Mouse (Mus musculus) embryonic facial prominence, embryonic 15.5 days (tissue): ENCODE measurements around the gene 1520401A03Rik. TPM values are rescaled to one million over a fixed set of nuclear protein-coding genes. Genes with fewer than 3 reads are reported as not detected.

Experiments
- ATAC-seq: fragments of 200-750 bp; cut with Nextera tagmentation; 2 replicates; pipeline ENCODE4 v1.8.0; 2017; ENCODE audit warnings: low read depth, moderate TSS enrichment; ENCODE audit not compliant: insufficient number of reproducible peaks, low FRiP score, low TSS enrichment
- H3K27ac ChIP-seq: fragments of 300-500 bp; sonication (generic); replicated peaks from 2 replicates; pipeline ENCODE4 v1.5.1; 2015; ENCODE audit warnings: mild to moderate bottlenecking, inconsistent platforms
- H3K27me3 ChIP-seq: fragments of 300-500 bp; sonication (generic); 2 replicates; pipeline ENCODE4 v1.6.1; 2015; ENCODE audit warnings: inconsistent platforms
- H3K36me3 ChIP-seq: fragments of 300-500 bp; sonication (generic); 2 replicates; pipeline ENCODE4 v1.6.1; 2015; ENCODE audit warnings: mild to moderate bottlenecking, inconsistent platforms
- H3K4me1 ChIP-seq: fragments of 300-500 bp; sonication (generic); 2 replicates; pipeline ENCODE4 v1.6.1; 2015; ENCODE audit warnings: inconsistent platforms
- H3K4me2 ChIP-seq: fragments of 300-500 bp; sonication (generic); replicated peaks from 2 replicates; pipeline ENCODE4 v1.6.1; 2015; ENCODE audit warnings: mild to moderate bottlenecking, inconsistent platforms
- H3K4me3 ChIP-seq: fragments of 300-500 bp; sonication (generic); replicated peaks from 2 replicates; pipeline ENCODE4 v1.5.1; 2015; ENCODE audit warnings: mild to moderate bottlenecking, inconsistent platforms
- H3K9ac ChIP-seq: fragments of 300-500 bp; sonication (generic); 2 replicates; pipeline ENCODE4 v1.6.1; 2015; ENCODE audit warnings: inconsistent platforms
- H3K9me3 ChIP-seq: fragments of 300-500 bp; sonication (generic); replicated peaks from 2 replicates; pipeline ENCODE4 v1.6.1; 2016; ENCODE audit warnings: inconsistent platforms
- WGBS: fragments of 180-500 bp; shearing (Covaris S2); methylation state at CpG from one replicate; pipeline ENCODE4 v1.1.7; 2015; 5-methylcytosine and 5-hydroxymethylcytosine counted together
- polyA plus RNA-seq: library from polyadenylated mRNA; unstranded; fragments of >200 nt; fragmentation: Nextera tagmentation; extraction: Ambion mirVana; gene quantifications from 2 replicates; pipeline ENCODE4 v1.2.1, GENCODE M21; 2015

Gene 1520401A03Rik
- polyA plus RNA-seq, 1 experiment from 2014 or later = 1.1 TPM

DNA sequence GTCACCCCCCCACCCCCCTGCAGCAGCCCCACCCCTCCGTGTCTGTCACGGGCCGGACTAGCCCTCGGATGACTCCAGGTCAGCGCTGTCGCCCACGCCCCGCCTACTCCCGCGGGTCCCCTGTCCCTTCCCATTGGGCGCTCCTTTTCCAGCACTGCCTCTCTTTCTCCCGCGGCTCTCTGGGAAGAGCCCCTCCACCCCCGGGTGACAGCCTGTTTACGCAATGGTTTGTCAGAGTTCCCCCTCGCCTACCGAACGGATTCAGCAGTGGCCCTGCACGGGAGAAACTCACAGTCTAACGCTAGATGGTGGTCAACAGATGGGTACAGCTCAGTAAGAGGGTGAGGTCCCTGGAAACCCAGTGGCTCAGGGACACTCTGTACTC, 4.2 kb upstream of the 1520401A03Rik start:
- peak overlapping the region; percentile 71 for H3K27ac ChIP-seq
- peak overlapping the region; percentile 95 for H3K4me3 ChIP-seq
- H3K27me3 ChIP-seq = no peaks in the 10 kb centered on the region
- H3K4me1 ChIP-seq = peaks cover 13% of the 10 kb centered on the region; the same call in 1 of the 2 replicates
- H3K36me3 ChIP-seq = no peaks in the 10 kb centered on the region
- under 1% methylated on average over 20 of the region's 20 CpGs for WGBS
- no peaks in the 10 kb centered on the region for H3K9me3 ChIP-seq
- H3K4me2 ChIP-seq = peak overlapping the region; percentile 82
- ATAC-seq = peak; percentile 86
- peak overlapping the region; percentile 55 for H3K9ac ChIP-seq

DNA sequence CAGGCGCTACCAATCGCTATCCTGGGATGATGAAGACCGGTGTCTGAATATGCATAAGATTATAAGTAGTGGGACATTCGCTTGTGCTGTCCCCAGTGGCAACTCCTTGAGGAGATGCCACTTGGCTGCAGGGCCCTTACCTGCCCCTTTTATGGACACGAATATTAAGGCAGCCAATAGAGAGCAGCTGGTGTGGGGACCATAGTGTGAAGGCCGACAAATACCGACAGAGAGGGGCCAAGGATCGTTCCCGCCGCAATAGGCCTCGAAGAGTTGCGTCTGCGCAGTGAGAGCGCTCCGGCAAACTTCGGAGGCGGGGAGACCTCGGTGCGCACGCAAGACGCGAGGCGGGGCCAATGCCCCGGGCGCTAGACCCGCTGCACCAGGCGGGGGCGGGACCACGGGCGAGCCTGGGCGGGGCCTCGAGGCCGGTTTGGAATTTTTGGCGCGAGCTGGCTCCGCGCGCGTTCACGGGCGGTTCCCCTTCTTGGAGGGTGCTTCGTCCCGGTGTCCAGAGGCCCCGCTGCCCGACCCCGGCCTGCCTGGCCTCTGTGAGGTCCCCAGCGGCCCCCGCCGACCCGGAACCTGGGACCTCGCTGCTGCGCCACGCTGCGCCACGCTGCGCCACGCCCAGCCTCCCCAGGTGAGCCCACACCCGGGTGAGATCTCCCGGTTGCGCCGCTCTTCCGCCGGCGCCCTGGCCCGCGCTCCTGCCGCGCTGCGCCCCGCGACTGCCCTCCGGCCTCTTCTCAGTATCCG, 3.6 kb upstream of the 1520401A03Rik start, which contains the start of gene Pkmyt1:
TSS of gene Pkmyt1 (plus strand) at position 338 of the 759 bp plus-strand sequence.
- peak within 1 kb of the TSS; percentile 95 for H3K4me3 ChIP-seq
- no peaks in the 10 kb centered on the region for H3K36me3 ChIP-seq
- H3K27me3 ChIP-seq = no peaks in the 10 kb centered on the region
- H3K4me1 ChIP-seq = peaks cover 13% of the 10 kb centered on the region; the same call in 1 of the 2 replicates
- peak within 1 kb of the TSS; percentile 71 for H3K27ac ChIP-seq
- H3K9me3 ChIP-seq = no peaks in the 10 kb centered on the region
- WGBS = under 1% methylated on average over 71 of the region's 73 CpGs
- H3K4me2 ChIP-seq = peak within 1 kb of the TSS; percentile 82
- peak; percentile 94 for ATAC-seq
- H3K9ac ChIP-seq = peak within 1 kb of the TSS; percentile 55

DNA sequence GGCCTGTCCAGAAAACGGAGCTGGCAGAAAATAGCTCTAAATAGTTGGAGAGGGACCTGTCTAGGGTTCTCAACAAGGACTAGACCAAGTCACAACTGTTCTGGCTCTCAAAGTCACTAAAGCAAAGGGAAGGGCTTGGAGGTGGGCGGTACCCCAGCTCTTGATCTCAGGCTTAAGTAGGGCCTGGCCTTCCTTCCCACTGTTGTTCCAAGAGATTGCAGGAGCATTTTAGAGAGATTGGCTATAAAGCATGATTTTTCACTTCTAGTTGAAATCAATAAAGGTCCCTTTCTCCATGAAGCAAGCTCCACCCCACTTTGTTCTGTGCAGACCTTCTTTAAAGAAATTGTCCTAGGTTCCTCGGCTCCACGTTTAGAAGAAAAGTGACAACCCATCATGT, 2.9 kb upstream of the 1520401A03Rik start:
- Histone ChIP-seq H3K27me3 (no peaks in the 10 kb centered on the region), H3K9ac (peak overlapping the region; percentile 55), H3K4me1 (peaks cover 13% of the 10 kb centered on the region; the same call in 1 of the 2 replicates), H3K4me3 (peak overlapping the region; percentile 95), H3K4me2 (peak overlapping the region; percentile 82), H3K27ac (peak overlapping the region; percentile 71), H3K36me3 (no peaks in the 10 kb centered on the region), H3K9me3 (no peaks in the 10 kb centered on the region)
- ATAC-seq = no peak
- WGBS = 62% methylated on average over 4 of the region's 4 CpGs

DNA sequence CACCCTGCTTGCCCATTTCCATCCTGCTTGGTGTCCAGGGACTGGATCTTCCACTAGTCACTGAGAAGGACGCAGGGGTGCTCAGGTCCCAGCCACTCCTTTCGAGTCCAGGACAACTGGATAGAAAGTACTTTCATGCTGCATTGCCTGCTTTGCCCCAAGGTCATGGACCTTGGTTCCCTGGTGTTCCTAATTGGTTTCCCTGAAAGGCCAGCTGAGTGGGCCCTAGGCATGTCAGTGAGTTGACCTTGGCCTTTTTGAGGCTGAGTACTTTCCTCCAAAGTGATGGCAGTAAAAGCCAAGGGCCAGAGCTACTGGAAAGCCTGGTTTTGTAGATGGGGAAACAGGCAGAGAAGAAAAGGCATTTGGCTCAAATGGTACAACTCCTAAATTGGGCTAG, 697 bp downstream of the 1520401A03Rik start:
- Histone ChIP-seq H3K4me2 (no peak overlapping the region), H3K36me3 (no peaks in the 10 kb centered on the region), H3K27ac (no peak overlapping the region; the same call in 1 of the 2 replicates), H3K9ac (no peak overlapping the region), H3K4me3 (no peak overlapping the region), H3K9me3 (no peaks in the 10 kb centered on the region), H3K27me3 (no peaks in the 10 kb centered on the region), H3K4me1 (peaks cover 7% of the 10 kb centered on the region; the same call in 1 of the 2 replicates)
- WGBS = 76% methylated on average over 2 of the region's 2 CpGs
- ATAC-seq = no peak

DNA sequence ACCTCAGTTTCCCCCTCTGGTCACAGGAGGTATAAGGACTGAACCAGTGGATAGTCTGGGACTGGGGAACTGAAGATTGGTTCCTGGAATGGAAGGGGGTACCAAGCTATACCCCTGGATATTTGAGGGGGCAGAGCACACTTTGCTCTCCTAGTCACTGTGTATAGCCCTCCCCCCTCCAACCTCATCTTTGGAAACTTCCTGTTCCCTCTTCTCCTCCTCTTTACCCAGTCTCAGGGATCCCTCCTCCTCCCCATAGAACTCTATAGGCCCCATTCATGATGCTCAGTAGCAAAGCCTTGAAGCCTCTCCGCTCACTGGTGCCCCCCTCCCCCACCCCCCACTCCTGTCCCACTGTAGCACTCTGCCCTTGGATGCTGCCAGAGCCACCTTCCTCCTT, 3.1 kb downstream of the 1520401A03Rik start:
- no peak for ATAC-seq
- H3K4me2 ChIP-seq = no peak overlapping the region
- no peaks in the 10 kb centered on the region for H3K27me3 ChIP-seq
- H3K4me3 ChIP-seq = no peak overlapping the region
- H3K27ac ChIP-seq = no peak overlapping the region
- no peaks in the 10 kb centered on the region for H3K9me3 ChIP-seq
- WGBS = 11% methylated on average over 1 of the region's 1 CpGs
- H3K36me3 ChIP-seq = no peaks in the 10 kb centered on the region
- no peak overlapping the region for H3K9ac ChIP-seq
- no peaks in the 10 kb centered on the region for H3K4me1 ChIP-seq

DNA sequence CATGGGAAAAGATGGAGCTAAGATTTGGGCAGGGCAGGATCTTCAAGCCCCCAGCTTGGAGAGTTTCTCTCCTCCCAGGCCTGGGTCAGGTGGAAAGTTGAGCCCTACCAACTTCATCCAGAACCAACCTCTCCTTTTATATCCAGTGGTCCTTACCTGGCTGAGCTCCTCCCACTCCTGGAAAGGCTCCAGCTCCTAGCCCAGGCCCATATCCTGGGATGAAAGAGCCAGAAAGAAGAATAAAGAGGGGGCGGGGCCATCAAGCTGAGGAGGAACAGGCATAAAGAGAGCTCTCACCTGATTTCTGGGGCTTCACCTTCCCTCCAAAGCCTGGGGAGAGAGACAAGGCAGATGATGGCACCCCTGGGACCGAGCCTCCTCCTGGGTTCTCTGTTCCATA, 5.6 kb downstream of the 1520401A03Rik start:
- WGBS = 59% methylated on average over 2 of the region's 2 CpGs
- Histone ChIP-seq H3K36me3 (no peaks in the 10 kb centered on the region), H3K9me3 (no peaks in the 10 kb centered on the region), H3K4me1 (no peaks in the 10 kb centered on the region), H3K9ac (no peak overlapping the region), H3K4me3 (no peak overlapping the region), H3K27me3 (no peaks in the 10 kb centered on the region), H3K4me2 (no peak overlapping the region), H3K27ac (no peak overlapping the region)
- no peak for ATAC-seq

DNA sequence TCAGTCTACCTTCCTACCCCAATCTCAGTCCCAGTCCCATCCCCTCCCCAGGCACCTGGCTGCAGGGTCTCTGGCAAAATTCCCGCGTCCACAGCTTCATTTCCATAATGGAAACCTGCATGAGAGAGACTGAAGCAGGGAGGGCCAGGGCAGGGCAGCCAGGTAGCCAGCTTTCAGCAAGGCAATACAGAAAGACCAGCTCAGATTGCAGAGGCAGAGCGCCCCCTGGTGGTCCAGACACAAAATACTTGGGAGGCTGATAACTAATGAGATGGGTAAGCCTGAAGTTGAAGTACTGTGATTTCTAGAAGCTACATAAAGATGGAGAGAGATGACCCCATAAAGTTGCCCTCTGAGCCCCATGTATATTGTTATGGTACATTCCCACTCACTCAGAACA, 16.4 kb downstream of the 1520401A03Rik start:
- Histone ChIP-seq H3K36me3 (no peaks in the 10 kb centered on the region), H3K4me2 (no peak overlapping the region), H3K9ac (no peak overlapping the region), H3K4me1 (peaks cover 13% of the 10 kb centered on the region), H3K9me3 (no peaks in the 10 kb centered on the region), H3K27ac (no peak overlapping the region), H3K4me3 (no peak overlapping the region), H3K27me3 (peaks cover 5% of the 10 kb centered on the region)
- ATAC-seq = peak; percentile 30; the same call in 1 of the 2 replicates
- 2% methylated on average over 3 of the region's 3 CpGs for WGBS

DNA sequence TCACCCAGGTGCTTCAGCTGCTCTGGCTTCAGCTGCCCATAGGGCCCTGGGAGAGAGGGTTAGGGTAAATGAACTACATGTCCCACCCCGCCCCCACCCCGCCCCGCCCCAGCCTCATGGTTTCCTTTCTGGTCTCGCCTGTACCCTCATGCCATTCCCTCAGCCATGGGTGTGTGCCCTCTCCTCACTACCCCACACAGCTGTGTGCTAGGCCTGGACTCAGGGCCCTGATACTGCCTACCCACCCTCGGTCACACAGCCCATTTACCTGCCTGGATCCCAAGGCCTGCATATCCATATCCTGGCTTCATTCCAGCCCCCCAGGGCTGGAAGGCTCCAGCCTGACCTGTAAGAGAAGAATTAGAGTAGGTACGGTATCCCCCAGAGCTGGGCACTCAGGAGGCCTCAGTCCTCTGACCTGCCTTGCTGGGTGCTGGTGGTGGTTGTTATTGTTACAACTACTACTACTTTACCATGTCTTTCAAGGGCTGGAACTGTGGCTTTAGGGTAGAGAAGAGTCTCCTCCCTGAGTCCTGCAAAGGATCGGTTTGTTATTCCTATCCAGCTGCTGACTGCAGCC, 17.0 kb downstream of the 1520401A03Rik start:
- 70% methylated on average over 7 of the region's 7 CpGs for WGBS
- ATAC-seq = no peak
- no peaks in the 10 kb centered on the region for H3K36me3 ChIP-seq
- H3K27me3 ChIP-seq = peaks cover 11% of the 10 kb centered on the region
- peaks cover 13% of the 10 kb centered on the region for H3K4me1 ChIP-seq
- H3K27ac ChIP-seq = no peak overlapping the region
- H3K9ac ChIP-seq = no peak overlapping the region
- H3K4me3 ChIP-seq = no peak overlapping the region
- no peak overlapping the region for H3K4me2 ChIP-seq
- H3K9me3 ChIP-seq = no peaks in the 10 kb centered on the region

DNA sequence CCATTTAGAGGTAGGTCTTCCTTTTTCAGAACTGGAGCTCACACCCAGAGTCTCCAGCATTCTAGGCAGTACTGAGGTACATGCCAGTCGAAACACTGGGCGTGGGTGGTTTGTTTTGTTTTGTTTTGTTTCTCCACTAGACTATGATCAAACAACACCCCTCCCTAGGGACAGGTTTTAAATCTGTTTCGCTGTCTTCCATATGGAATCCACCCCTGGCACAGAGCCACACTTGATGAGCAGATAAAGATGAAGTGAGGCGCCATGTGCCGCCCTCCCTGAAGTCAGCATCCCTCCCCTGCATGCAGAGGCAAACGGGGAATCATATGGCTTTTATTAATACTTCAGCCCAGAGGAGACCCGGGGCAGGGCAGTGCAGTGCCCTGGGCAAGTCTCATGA, 17.8 kb downstream of the 1520401A03Rik start:
- peaks cover 20% of the 10 kb centered on the region for H3K27me3 ChIP-seq
- no peak overlapping the region for H3K9ac ChIP-seq
- no peak overlapping the region for H3K4me3 ChIP-seq
- H3K4me1 ChIP-seq = peaks cover 20% of the 10 kb centered on the region
- 10% methylated on average over 7 of the region's 7 CpGs for whole genome bisulfite sequencing
- H3K9me3 ChIP-seq = no peaks in the 10 kb centered on the region
- no peak overlapping the region for H3K27ac ChIP-seq
- no peaks in the 10 kb centered on the region for H3K36me3 ChIP-seq
- no peak for ATAC-seq
- H3K4me2 ChIP-seq = no peak overlapping the region

DNA sequence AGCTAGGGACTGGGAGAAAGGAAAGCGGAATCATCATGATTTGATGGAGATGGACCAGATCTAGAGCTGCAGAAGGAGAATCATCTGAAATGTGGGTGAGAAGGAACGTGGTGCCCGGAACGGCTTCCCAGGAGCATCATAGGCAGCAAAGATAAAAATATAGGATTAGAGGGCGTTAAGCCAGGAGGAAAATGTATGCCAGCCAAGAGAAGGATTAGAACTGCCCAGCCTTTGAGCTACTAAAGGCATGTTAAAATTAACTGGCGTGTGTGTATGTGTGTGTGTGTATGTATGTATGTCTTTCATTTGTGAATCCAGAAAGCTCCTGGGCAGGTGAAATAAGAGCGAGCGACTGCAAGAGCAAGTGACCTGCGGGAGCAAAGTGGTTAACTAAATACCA, 19.3 kb downstream of the 1520401A03Rik start:
- H3K4me2 ChIP-seq = no peak overlapping the region
- no peak overlapping the region for H3K27ac ChIP-seq
- no peak overlapping the region for H3K9ac ChIP-seq
- no peaks in the 10 kb centered on the region for H3K36me3 ChIP-seq
- no peak overlapping the region for H3K4me3 ChIP-seq
- ATAC-seq = no peak
- peaks cover 28% of the 10 kb centered on the region for H3K4me1 ChIP-seq
- H3K9me3 ChIP-seq = no peaks in the 10 kb centered on the region
- WGBS = 81% methylated on average over 9 of the region's 9 CpGs
- H3K27me3 ChIP-seq = peaks cover 34% of the 10 kb centered on the region

DNA sequence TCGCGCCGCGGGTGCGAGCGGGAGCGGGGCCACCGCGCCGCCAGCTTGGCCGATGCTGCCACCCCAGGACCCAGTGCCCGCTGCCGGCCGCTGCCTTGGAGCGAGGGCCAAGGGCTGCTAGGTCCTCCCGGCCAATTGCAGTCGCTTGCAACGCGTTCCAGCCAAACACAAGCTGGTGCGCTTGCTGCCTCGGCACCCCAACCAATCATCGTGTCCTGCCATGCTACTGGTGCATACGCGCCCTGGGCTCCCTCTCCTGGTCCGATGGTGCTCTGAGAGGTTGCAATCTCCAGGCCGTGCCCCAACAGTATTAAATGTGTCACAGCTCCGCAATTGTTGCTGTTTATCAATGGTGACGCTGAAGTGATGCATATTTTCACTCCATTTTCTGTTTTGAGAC, 22.5 kb downstream of the 1520401A03Rik start:
- Histone ChIP-seq H3K4me3 (peak overlapping the region; percentile 61), H3K4me2 (peak overlapping the region; percentile 100), H3K9me3 (no peaks in the 10 kb centered on the region), H3K36me3 (no peaks in the 10 kb centered on the region), H3K4me1 (peaks cover 21% of the 10 kb centered on the region), H3K27ac (no peak overlapping the region), H3K27me3 (peaks cover 39% of the 10 kb centered on the region), H3K9ac (peak overlapping the region; percentile 26; the same call in 1 of the 2 replicates)
- ATAC-seq = peak; percentile 87
- WGBS = under 1% methylated on average over 28 of the region's 28 CpGs
